Mouse (Mus musculus) stomach, postnatal 0 days (tissue): ENCODE measurements around the gene Tnfrsf12a.

Experiments used
- CTCF ChIP-seq: IDR thresholded peaks from 2 replicates; pipeline ENCODE4 v1.5.1; 2016; ENCODE audit warnings: antibody characterized with exemption, low read depth, mild to moderate bottlenecking, moderate library complexity
- EP300 ChIP-seq: optimal IDR thresholded peaks from 2 replicates; pipeline ENCODE3; 2016; ENCODE audit warnings: antibody characterized with exemption

- TF ChIP-seq CTCF (no peak), EP300 (no peak)
Observed at GRCm38 (mm10) chr17:23694491-23694890, 17.2 kb upstream of the Tnfrsf12a start.
